ENCODE assay signal across 16 mouse cellular contexts in genomic region chr7:127799738-127800137, GRCm38 (mm10). TPM values are rescaled to one million over a fixed set of nuclear protein-coding genes. Genes with fewer than 3 reads are reported as not detected.
DNase-seq lines count a peak whose midpoint lies in the region; ATAC-seq and TF ChIP-seq lines count a peak whose summit lies in the region.
"Had no signal": no experiment of that assay in that cellular context is flagged by ENCODE, and none has a peak within 500 bp of the region (broad histone marks: within the 10 kb centered on the region; RNA-seq: fewer than 3 reads in every experiment).

No protein-coding gene starts in this region.

- H3K27me3 ChIP-seq in limb, embryonic 12.5 days = no peaks in the 10 kb centered on the region
- no peaks in the 10 kb centered on the region for H3K27me3 ChIP-seq in limb, embryonic 10.5 days (ENCODE audit: low read depth, poor library complexity, severe bottlenecking)
- H3K27me3 ChIP-seq in heart, embryonic 10.5 days (ENCODE audit: insufficient read depth, poor library complexity, severe bottlenecking) = no peaks in the 10 kb centered on the region
- H3K27me3 ChIP-seq: CH12.LX had no signal

- no peak for TF ChIP-seq CTCF in gastrocnemius, adult 2 months (IDR thresholded peaks at IDR 0.05)

- peak; percentile 72 for DNase-seq in cerebellum, adult 11-12 months
- no peak for DNase-seq in cerebellum, adult 18-20 months
- DNase-seq in gastrocnemius, adult 2 months = no peak
- no peak for DNase-seq in gastrocnemius, adult 8-10 months (ENCODE audit: low spot score in 2 of 2)
- DNase-seq in limb, embryonic 10.5 days (ENCODE audit: low spot score) = no peak
- peak; percentile 58 for DNase-seq in cerebellum, postnatal 14 days
- no peak for DNase-seq in heart, embryonic 10.5 days (ENCODE audit: low spot score)

- H3K4me1 ChIP-seq in limb, embryonic 12.5 days (replicated peaks) = peaks cover 9% of the 10 kb centered on the region; the same call in 1 of the 2 replicates
- peaks cover 12% of the 10 kb centered on the region for H3K4me1 ChIP-seq in limb, embryonic 10.5 days
- peaks cover 15% of the 10 kb centered on the region for H3K4me1 ChIP-seq in heart, embryonic 10.5 days

- no peak overlapping the region for H3K9ac ChIP-seq in limb, embryonic 12.5 days (replicated peaks)

- H3K36me3 ChIP-seq in limb, embryonic 12.5 days = peaks cover 88% of the 10 kb centered on the region
- peaks cover 94% of the 10 kb centered on the region for H3K36me3 ChIP-seq in limb, embryonic 10.5 days
- H3K36me3 ChIP-seq in heart, embryonic 10.5 days = peaks cover 75% of the 10 kb centered on the region

- no peaks in the 10 kb centered on the region for H3K9me3 ChIP-seq in limb, embryonic 12.5 days
- no peaks in the 10 kb centered on the region for H3K9me3 ChIP-seq in limb, embryonic 10.5 days (replicated peaks)
- no peaks in the 10 kb centered on the region for H3K9me3 ChIP-seq in heart, embryonic 10.5 days

- H3K4me2 ChIP-seq in limb, embryonic 12.5 days = no peak overlapping the region

- ATAC-seq in limb, embryonic 12.5 days (ENCODE audit: insufficient number of reproducible peaks, insufficient read depth, low FRiP score, low TSS enrichment, low read depth) = no peak

- 90% methylated on average over 1 of the region's 1 CpGs for WGBS in limb, embryonic 12.5 days
- 90% methylated on average over 1 of the region's 1 CpGs for WGBS in limb, embryonic 10.5 days
- 92% methylated on average over 1 of the region's 1 CpGs for WGBS in heart, embryonic 10.5 days

- no peak overlapping the region for H3K4me3 ChIP-seq in gastrocnemius, adult 2 months
- no peak overlapping the region for H3K4me3 ChIP-seq in limb, embryonic 12.5 days (replicated peaks)
- no peak overlapping the region for H3K4me3 ChIP-seq in limb, embryonic 10.5 days
- no peak overlapping the region for H3K4me3 ChIP-seq in heart, embryonic 10.5 days

- 0 out of 2 replicates have a peak overlapping the region, but pooled peaks have one; percentile 88 for H3K27ac ChIP-seq in gastrocnemius, adult 2 months
- peak overlapping the region; percentile 69 for H3K27ac ChIP-seq in limb, embryonic 12.5 days
- no peak overlapping the region for H3K27ac ChIP-seq in limb, embryonic 10.5 days
- H3K27ac ChIP-seq in heart, embryonic 10.5 days = no peak overlapping the region

- intact Hi-C loops in gastrocnemius, adult 2 months (cut with DNase I) = loop anchor here (1.0 to 5.0 kb wide), 3 partner anchors 43 to 136 kb away; no protein-coding TSS in a partner anchor

RNA-seq across cellular contexts. Expression of gene Hsd3b7, which starts 0.7 kb away (rescaled TPM):
- total RNA-seq in gastrocnemius, adult 2 months (2021) = 1 to 10 TPM; 4.7 to 6.2 TPM
- 1 to 10 TPM; 1.5 to 4.2 (median 1.9) TPM for total RNA-seq in gastrocnemius, adult 8-10 months (2022)
- 9.5 and 9.8 TPM in 2 replicates for polyA plus RNA-seq in limb, embryonic 12.5 days (2016; fragmentation: Nextera tagmentation; extraction: Ambion mirVana)
- 5.5 and 8.2 TPM in 2 replicates for polyA plus RNA-seq in limb, embryonic 10.5 days (2016; fragmentation: Nextera tagmentation; extraction: Ambion mirVana)
- 14.9 and 17.1 TPM in 2 replicates for polyA plus RNA-seq in heart, embryonic 10.5 days (2016; fragmentation: Nextera tagmentation; extraction: Ambion mirVana)

RNA-seq across cellular contexts. Expression of gene Gm49388, which starts 14.3 kb away (rescaled TPM):
- total RNA-seq in gastrocnemius, adult 2 months (2021) = 1 to 10 TPM; 1.9 to 2.1 TPM
- total RNA-seq in gastrocnemius, adult 8-10 months (2022) = 1 to 10 TPM; 1.6 to 2.3 (median 2.1) TPM
- polyA plus RNA-seq in limb, embryonic 12.5 days (2016; fragmentation: Nextera tagmentation; extraction: Ambion mirVana) = not detected in 2 replicates
- polyA plus RNA-seq in limb, embryonic 10.5 days (2016; fragmentation: Nextera tagmentation; extraction: Ambion mirVana) = not detected in 2 replicates
- polyA plus RNA-seq in heart, embryonic 10.5 days (2016; fragmentation: Nextera tagmentation; extraction: Ambion mirVana) = not detected in 2 replicates
- total RNA-seq: hematopoietic stem cell, adult 5-6 weeks; megakaryocyte, adult 5-6 weeks had no signal
- polyA plus RNA-seq: gonadal fat pad, adult 2 months; heart, embryonic 14.5 days; kidney, adult 2 months; lung, embryonic 16.5 days; testis, adult 2 months had no signal

RNA-seq across cellular contexts. Expression of gene Setd1a, which starts 23.3 kb away (rescaled TPM):
- total RNA-seq in gastrocnemius, adult 2 months (2021) = 10 to 100 TPM; 15.3 to 20.8 TPM
- total RNA-seq in gastrocnemius, adult 8-10 months (2022) = 10 to 100 TPM; 16.4 to 22.8 (median 18.6) TPM
- 24.7 and 25.2 TPM in 2 replicates for polyA plus RNA-seq in limb, embryonic 12.5 days (2016; fragmentation: Nextera tagmentation; extraction: Ambion mirVana)
- 21.9 and 24.2 TPM in 2 replicates for polyA plus RNA-seq in limb, embryonic 10.5 days (2016; fragmentation: Nextera tagmentation; extraction: Ambion mirVana)
- 13.2 and 23.7 TPM in 2 replicates for polyA plus RNA-seq in heart, embryonic 10.5 days (2016; fragmentation: Nextera tagmentation; extraction: Ambion mirVana)

RNA-seq across cellular contexts. Expression of gene Stx4a, which starts 24.4 kb away (rescaled TPM):
- total RNA-seq in gastrocnemius, adult 2 months (2021) = 10 to 100 TPM; 55.4 to 59.0 TPM
- 10 to 100 TPM; 44.5 to 64.1 (median 50.8) TPM for total RNA-seq in gastrocnemius, adult 8-10 months (2022)
- polyA plus RNA-seq in limb, embryonic 12.5 days (2016; fragmentation: Nextera tagmentation; extraction: Ambion mirVana) = 31.8 and 41.5 TPM in 2 replicates
- 20.2 and 28.5 TPM in 2 replicates for polyA plus RNA-seq in limb, embryonic 10.5 days (2016; fragmentation: Nextera tagmentation; extraction: Ambion mirVana)
- polyA plus RNA-seq in heart, embryonic 10.5 days (2016; fragmentation: Nextera tagmentation; extraction: Ambion mirVana) = 32.4 and 36.3 TPM in 2 replicates

RNA-seq across cellular contexts. Expression of gene Stx1b, which starts 24.6 kb away (rescaled TPM):
- 1 to 10 TPM; 1.0 TPM for total RNA-seq in gastrocnemius, adult 2 months (2021)
- total RNA-seq in gastrocnemius, adult 8-10 months (2022) = 1 to 10 TPM in 1 of 4 experiments, under 1 TPM in 3; 0.53 to 1.0 (median 0.75) TPM
- polyA plus RNA-seq in limb, embryonic 12.5 days (2016; fragmentation: Nextera tagmentation; extraction: Ambion mirVana) = 8.4 and 9.3 TPM in 2 replicates
- polyA plus RNA-seq in limb, embryonic 10.5 days (2016; fragmentation: Nextera tagmentation; extraction: Ambion mirVana) = 3.9 and 9.3 TPM in 2 replicates
- 1.1 and 3.2 TPM in 2 replicates for polyA plus RNA-seq in heart, embryonic 10.5 days (2016; fragmentation: Nextera tagmentation; extraction: Ambion mirVana)

Comparison
In these comparisons a context has a peak if more than half of its experiments do, and no peak if none do; other contexts are left out.
1. DNase-seq: peak in cerebellum, adult 11-12 months (single experiment) and cerebellum, postnatal 14 days (2 of 2); none in cerebellum, adult 18-20 months (0 of 2), gastrocnemius, adult 2 months (single experiment), gastrocnemius, adult 8-10 months (0 of 2), limb, embryonic 10.5 days (single experiment) and heart, embryonic 10.5 days (single experiment).
2. H3K27ac ChIP-seq: peak in gastrocnemius, adult 2 months (single experiment) and limb, embryonic 12.5 days (single experiment); none in limb, embryonic 10.5 days (single experiment) and heart, embryonic 10.5 days (single experiment).